7 mouse cellular contexts compared by ENCODE assay signal in genomic region chr7:63896276-63896967, GRCm38 (mm10). TPM values are rescaled to one million over a fixed set of nuclear protein-coding genes. Genes with fewer than 3 reads are reported as not detected.
DNase-seq lines count a peak whose midpoint lies in the region; ATAC-seq lines count a peak whose summit lies in the region.

No protein-coding gene starts in this region.

- peaks cover 21% of the 10 kb centered on the region for H3K4me1 ChIP-seq in lung, embryonic 16.5 days (replicated peaks; ENCODE audit: control insufficient read depth, insufficient read depth, low read length)
- peaks cover 15% of the 10 kb centered on the region for H3K4me1 ChIP-seq in embryonic facial prominence, embryonic 14.5 days (ENCODE audit: control insufficient read depth, insufficient read depth, low read length)
- peaks cover 43% of the 10 kb centered on the region for H3K4me1 ChIP-seq in hindbrain, embryonic 13.5 days (replicated peaks)
- H3K4me1 ChIP-seq in midbrain, embryonic 15.5 days = peaks cover 33% of the 10 kb centered on the region

- H3K9me3 ChIP-seq in lung, embryonic 16.5 days (ENCODE audit: control insufficient read depth, low read length) = no peaks in the 10 kb centered on the region
- H3K9me3 ChIP-seq in embryonic facial prominence, embryonic 14.5 days (ENCODE audit: control insufficient read depth, low read length) = no peaks in the 10 kb centered on the region
- no peaks in the 10 kb centered on the region for H3K9me3 ChIP-seq in hindbrain, embryonic 13.5 days
- H3K9me3 ChIP-seq in midbrain, embryonic 15.5 days = no peaks in the 10 kb centered on the region

- H3K4me2 ChIP-seq in lung, embryonic 16.5 days (ENCODE audit: low read depth, low read length) = peak overlapping the region; percentile 75
- H3K4me2 ChIP-seq in embryonic facial prominence, embryonic 14.5 days (ENCODE audit: low read depth, low read length) = peak overlapping the region; percentile 70
- H3K4me2 ChIP-seq in hindbrain, embryonic 13.5 days = peak overlapping the region; percentile 66
- peak overlapping the region; percentile 64 for H3K4me2 ChIP-seq in midbrain, embryonic 15.5 days

- peak; percentile 21 for ATAC-seq in lung, embryonic 16.5 days (ENCODE audit: low read depth)
- ATAC-seq in embryonic facial prominence, embryonic 14.5 days (ENCODE audit: low read depth) = no peak
- peak; percentile 74 for ATAC-seq in hindbrain, embryonic 13.5 days (ENCODE audit: low FRiP score)
- peak; percentile 72; the same call in 1 of the 2 replicates for ATAC-seq in midbrain, embryonic 15.5 days (replicated peaks)

- 23% methylated on average over 17 of the region's 17 CpGs for WGBS in lung, embryonic 16.5 days
- WGBS in embryonic facial prominence, embryonic 14.5 days = 18% methylated on average over 16 of the region's 17 CpGs
- WGBS in hindbrain, embryonic 13.5 days = 25% methylated on average over 17 of the region's 17 CpGs
- 24% methylated on average over 17 of the region's 17 CpGs for WGBS in midbrain, embryonic 15.5 days

- H3K36me3 ChIP-seq in lung, embryonic 16.5 days (ENCODE audit: control insufficient read depth, insufficient read depth, low read length) = 0 out of 2 replicates have a peak, but pooled peaks cover under 1% of the 10 kb centered on the region
- no peaks in the 10 kb centered on the region for H3K36me3 ChIP-seq in embryonic facial prominence, embryonic 14.5 days (ENCODE audit: control insufficient read depth, insufficient read depth, low read length)
- H3K36me3 ChIP-seq in hindbrain, embryonic 13.5 days = peaks cover 2% of the 10 kb centered on the region
- H3K36me3 ChIP-seq in midbrain, embryonic 15.5 days (replicated peaks) = no peaks in the 10 kb centered on the region

- peak overlapping the region; percentile 97 for H3K27ac ChIP-seq in lung, embryonic 16.5 days (ENCODE audit: low read length)
- H3K27ac ChIP-seq in embryonic facial prominence, embryonic 14.5 days (replicated peaks; ENCODE audit: low read depth, low read length) = no peak overlapping the region
- H3K27ac ChIP-seq in hindbrain, embryonic 13.5 days = peak overlapping the region; percentile 58; the same call in 1 of the 2 replicates
- H3K27ac ChIP-seq in midbrain, embryonic 15.5 days = no peak overlapping the region

- DNase-seq in lung, adult 18-20 months = no peak
- no peak for DNase-seq in embryonic facial prominence, embryonic 14.5 days (ENCODE audit: low spot score)
- no peak for DNase-seq in frontal cortex, postnatal 36 days (ENCODE audit: low spot score in 2 of 2)
- no peak for DNase-seq in urinary bladder, postnatal 4 days (ENCODE audit: low spot score in 2 of 2)

- peak overlapping the region; percentile 36 for H3K4me3 ChIP-seq in lung, embryonic 16.5 days (ENCODE audit: low read length)
- H3K4me3 ChIP-seq in embryonic facial prominence, embryonic 14.5 days (ENCODE audit: low read depth, low read length) = peak overlapping the region; percentile 28
- H3K4me3 ChIP-seq in hindbrain, embryonic 13.5 days = peak overlapping the region; percentile 35
- peak overlapping the region; percentile 33 for H3K4me3 ChIP-seq in midbrain, embryonic 15.5 days

- peak overlapping the region; percentile 64 for H3K9ac ChIP-seq in lung, embryonic 16.5 days (ENCODE audit: low read length)
- peak overlapping the region; percentile 50 for H3K9ac ChIP-seq in embryonic facial prominence, embryonic 14.5 days (ENCODE audit: low read depth, low read length)
- peak overlapping the region; percentile 70 for H3K9ac ChIP-seq in hindbrain, embryonic 13.5 days
- peak overlapping the region; percentile 41 for H3K9ac ChIP-seq in midbrain, embryonic 15.5 days

- no peaks in the 10 kb centered on the region for H3K27me3 ChIP-seq in lung, embryonic 16.5 days (ENCODE audit: control insufficient read depth, insufficient read depth, low read depth, low read length)
- no peaks in the 10 kb centered on the region for H3K27me3 ChIP-seq in embryonic facial prominence, embryonic 14.5 days (replicated peaks; ENCODE audit: control insufficient read depth, insufficient read depth, low read length)
- no peaks in the 10 kb centered on the region for H3K27me3 ChIP-seq in hindbrain, embryonic 13.5 days
- no peaks in the 10 kb centered on the region for H3K27me3 ChIP-seq in midbrain, embryonic 15.5 days (replicated peaks)

RNA-seq across cellular contexts. Expression of gene E030018B13Rik, which starts 20.2 kb away (rescaled TPM):
- not detected in 2 replicates for polyA plus RNA-seq in lung, embryonic 16.5 days (2015; fragmentation: Nextera tagmentation; extraction: Ambion mirVana)
- not detected in 2 replicates for polyA plus RNA-seq in embryonic facial prominence, embryonic 14.5 days (2014; fragmentation: Nextera tagmentation; extraction: Ambion mirVana)
- 0.19 TPM in 1 of 2 replicates, not detected in the other for polyA plus RNA-seq in hindbrain, embryonic 13.5 days (2015; fragmentation: Nextera tagmentation; extraction: Ambion mirVana)
- 0.17 and 0.23 TPM in 2 replicates for polyA plus RNA-seq in midbrain, embryonic 15.5 days (2015; fragmentation: Nextera tagmentation; extraction: Ambion mirVana)

RNA-seq across cellular contexts. Expression of gene Klf13, which starts 42.3 kb away (rescaled TPM):
- polyA plus RNA-seq in lung, embryonic 16.5 days (2015; fragmentation: Nextera tagmentation; extraction: Ambion mirVana) = 39.0 and 40.1 TPM in 2 replicates
- polyA plus RNA-seq in embryonic facial prominence, embryonic 14.5 days (2014; fragmentation: Nextera tagmentation; extraction: Ambion mirVana) = 27.6 and 30.1 TPM in 2 replicates
- polyA plus RNA-seq in hindbrain, embryonic 13.5 days (2015; fragmentation: Nextera tagmentation; extraction: Ambion mirVana) = 25.7 and 26.9 TPM in 2 replicates
- 21.7 and 23.4 TPM in 2 replicates for polyA plus RNA-seq in midbrain, embryonic 15.5 days (2015; fragmentation: Nextera tagmentation; extraction: Ambion mirVana)

Comparison
In these comparisons a context has a peak if more than half of its experiments do, and no peak if none do; other contexts are left out.
1. H3K27ac ChIP-seq: peak in lung, embryonic 16.5 days (single experiment) and hindbrain, embryonic 13.5 days (single experiment); none in embryonic facial prominence, embryonic 14.5 days (single experiment) and midbrain, embryonic 15.5 days (single experiment).
2. Peak in every context shown above with its lines, with median percentiles within 50 percentile points of each other: H3K4me2 ChIP-seq, H3K4me3 ChIP-seq and H3K9ac ChIP-seq.